Mouse (Mus musculus) lung, adult 18-20 months (tissue): ENCODE measurements around the gene Cbl.

Experiments used
- DNase-seq, 2 experiments: peaks; one replicate each; pipeline ENCODE4 v3.0.0; 2022; ENCODE audit warnings: mixed read lengths in 2 of 2

Cbl gene

GRCm38 (mm10) chr9:44239447-44239846 is 5.6 kb upstream of the Cbl start:
- peak in 1 of 2 experiments; percentile 39 for DNase-seq

- no peak for DNase-seq
Measured at GRCm38 (mm10) chr9:44238501-44239190, 4.8 kb upstream of the Cbl start.

- no peak for DNase-seq
Measured at GRCm38 (mm10) chr9:44237128-44237527, 3.3 kb upstream of the Cbl start.

- no peak for DNase-seq
Measured at GRCm38 (mm10) chr9:44236601-44237000, 2.8 kb upstream of the Cbl start.

- DNase-seq: peak; percentile 77 to 79
Measured at GRCm38 (mm10) chr9:44234479-44235427, 904 bp upstream of the Cbl start.

- peak in 1 of 2 experiments; percentile 22 for DNase-seq
Measured at GRCm38 (mm10) chr9:44233021-44233801, 638 bp downstream of the Cbl start.

GRCm38 (mm10) chr9:44231609-44232008 is 2.2 kb downstream of the Cbl start:
- DNase-seq: no peak

GRCm38 (mm10) chr9:44225993-44226392 is 7.9 kb downstream of the Cbl start:
- no peak for DNase-seq

GRCm38 (mm10) chr9:44213538-44213937 is 20.3 kb downstream of the Cbl start:
- DNase-seq: no peak

GRCm38 (mm10) chr9:44212406-44212805 is 21.4 kb downstream of the Cbl start:
- DNase-seq: no peak

- DNase-seq: no peak
Measured at GRCm38 (mm10) chr9:44209416-44209815, 24.4 kb downstream of the Cbl start.

- no peak for DNase-seq
Measured at GRCm38 (mm10) chr9:44207840-44208239, 26.0 kb downstream of the Cbl start.

- no peak for DNase-seq
Measured at GRCm38 (mm10) chr9:44200458-44200857, 33.4 kb downstream of the Cbl start.

GRCm38 (mm10) chr9:44199580-44199979 is 34.3 kb downstream of the Cbl start:
- peak; percentile 34 to 66 for DNase-seq

- DNase-seq: no peak
Measured at GRCm38 (mm10) chr9:44199166-44199565, 34.7 kb downstream of the Cbl start.

- DNase-seq: no peak
Measured at GRCm38 (mm10) chr9:44196354-44196753, 37.5 kb downstream of the Cbl start.

- DNase-seq: no peak
Measured at GRCm38 (mm10) chr9:44194000-44194399, 39.8 kb downstream of the Cbl start.

- no peak for DNase-seq
Measured at GRCm38 (mm10) chr9:44192794-44193193, 41.1 kb downstream of the Cbl start.

GRCm38 (mm10) chr9:44192312-44192711 is 41.5 kb downstream of the Cbl start:
- no peak for DNase-seq

GRCm38 (mm10) chr9:44191166-44191565 is 42.7 kb downstream of the Cbl start:
- peak in 1 of 2 experiments; percentile 30 for DNase-seq

GRCm38 (mm10) chr9:44188223-44188622 is 45.6 kb downstream of the Cbl start:
- no peak for DNase-seq

GRCm38 (mm10) chr9:44182260-44182659 is 51.6 kb downstream of the Cbl start:
- peak; percentile 56 to 64 for DNase-seq

GRCm38 (mm10) chr9:44181537-44181936 is 52.3 kb downstream of the Cbl start:
- no peak for DNase-seq
